Mouse (Mus musculus) naive thymus-derived CD4-positive, alpha-beta T cell, adult 2 months (primary cell): ENCODE measurements around the gene Eno3.

Experiments used
- DNase-seq: peaks from one replicate; pipeline ENCODE4 v3.0.0-alpha.2; 2011; ENCODE audit warnings: low read depth

Eno3 gene

GRCm38 (mm10) chr11:70681897-70682581 lies 25.0 kb downstream of the Eno3 start:
- DNase-seq: peak; percentile 78

- DNase-seq: no peak
These were observed 26.6 kb downstream of the Eno3 start for GRCm38 (mm10) chr11:70683640-70684039.

- no peak for DNase-seq
These were observed 30.0 kb downstream of the Eno3 start for GRCm38 (mm10) chr11:70686901-70687566.

GRCm38 (mm10) chr11:70687601-70688199 lies 30.7 kb downstream of the Eno3 start, which contains the start of gene Camta2:
Camta2 (minus strand) TSS chr11:70688105.
- peak; percentile 79 for DNase-seq

- DNase-seq: no peak
These were observed 31.4 kb downstream of the Eno3 start for GRCm38 (mm10) chr11:70688372-70688771.

GRCm38 (mm10) chr11:70689578-70689977 lies 32.6 kb downstream of the Eno3 start:
- DNase-seq: no peak

- no peak for DNase-seq
These were observed 36.5 kb downstream of the Eno3 start for GRCm38 (mm10) chr11:70693504-70693903.

GRCm38 (mm10) chr11:70697376-70697775 lies 40.4 kb downstream of the Eno3 start:
- peak; percentile 57 for DNase-seq

GRCm38 (mm10) chr11:70699051-70699450 lies 42.0 kb downstream of the Eno3 start:
- no peak for DNase-seq

- peak; percentile 97 for DNase-seq
These were observed 42.9 kb downstream of the Eno3 start, which contains the start of the genes Inca1 and Kif1c for GRCm38 (mm10) chr11:70699722-70700556. Inca1 (minus strand) TSS chr11:70700155. Kif1c (plus strand) TSS chr11:70700548.

- peak; percentile 68 for DNase-seq
These were observed 43.6 kb downstream of the Eno3 start for GRCm38 (mm10) chr11:70700613-70701012.

GRCm38 (mm10) chr11:70701221-70701955 lies 44.4 kb downstream of the Eno3 start:
- no peak for DNase-seq

GRCm38 (mm10) chr11:70701984-70702733 lies 45.2 kb downstream of the Eno3 start:
- no peak for DNase-seq

- no peak for DNase-seq
These were observed 45.8 kb downstream of the Eno3 start for GRCm38 (mm10) chr11:70702781-70703180.

- DNase-seq: no peak
These were observed 49.1 kb downstream of the Eno3 start for GRCm38 (mm10) chr11:70706127-70706526.

- no peak for DNase-seq
These were observed 54.0 kb downstream of the Eno3 start for GRCm38 (mm10) chr11:70711026-70711425.
